Mouse (Mus musculus): ENCODE results near the gene Vps35.

DNA sequence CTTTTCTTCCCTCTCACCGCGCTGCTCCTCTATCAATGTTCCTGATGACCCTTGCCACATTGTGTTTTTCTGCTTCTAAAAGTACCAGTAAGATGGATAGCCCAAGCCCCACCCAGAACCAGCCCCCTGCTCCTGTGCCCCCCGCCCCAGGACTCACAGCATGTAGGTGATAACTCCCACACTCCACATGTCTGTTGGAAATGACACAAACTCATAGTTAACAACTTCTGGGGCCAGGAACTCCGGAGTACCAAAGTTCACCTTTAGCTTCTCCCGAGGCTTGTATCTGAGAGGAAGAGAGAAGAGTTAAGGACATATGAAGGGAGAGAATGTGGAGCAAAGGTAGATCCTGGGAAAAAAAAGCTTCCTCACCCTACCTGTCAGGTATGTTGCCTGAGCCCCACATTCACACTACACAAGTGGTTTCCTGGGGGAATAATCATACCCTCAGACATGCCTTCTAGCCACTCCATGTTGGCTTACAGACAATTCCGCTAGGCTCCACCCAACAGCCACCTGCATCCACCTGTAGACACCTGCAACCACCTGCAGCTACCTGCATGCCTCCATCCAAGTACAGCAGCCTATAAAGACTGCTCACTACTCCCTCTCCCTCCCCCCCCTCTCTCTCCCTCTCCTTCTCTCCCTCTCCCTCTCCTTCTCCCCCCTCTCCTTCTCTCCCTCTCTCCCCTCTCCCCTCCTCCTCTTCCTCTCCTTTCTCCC lies 36.8 kb upstream of the Vps35 start:
- TF ChIP-seq CTCF (conservative IDR thresholded peaks at IDR 0.05; ENCODE audit: low read length) (no peak), POU5F1 (IDR thresholded peaks at IDR 0.05; ENCODE audit: borderline replicate concordance, low read length) (no peak), NANOG (IDR thresholded peaks at IDR 0.05; ENCODE audit: borderline replicate concordance, low read length) (no peak)

All from E14TG2a.4 (cell line).